Mouse (Mus musculus) layer of hippocampus, postnatal 14 days (tissue): Measurements from ENCODE around the gene Fbxl17. TPM values are rescaled to one million over a fixed set of nuclear protein-coding genes. Genes with fewer than 3 reads are reported as not detected.

Experiments used
- DNase-seq, 2 experiments: peaks; one replicate each; pipeline ENCODE4 v3.0.0; 2021 to 2022; ENCODE audit warnings: low spot score in 2 of 2, mixed read lengths in 1 of 2
- total RNA-seq, 2 experiments: library from RNA; stranded (reverse); gene quantifications; 2 replicates each; pipeline ENCODE4 v1.2.3; 2021

Fbxl17 gene
- total RNA-seq, 2 experiments from 2014 or later, result 50.6 to 56.8 TPM

GRCm38 (mm10) chr17:63285265-63285939 is 214.4 kb downstream of the Fbxl17 start:
- DNase-seq, result peak; percentile 73 to 93

- no peak for DNase-seq
These were observed 215.7 kb downstream of the Fbxl17 start for GRCm38 (mm10) chr17:63284074-63284473.

GRCm38 (mm10) chr17:63282004-63282403 is 217.8 kb downstream of the Fbxl17 start:
- no peak for DNase-seq

- no peak for DNase-seq
These were observed 218.8 kb downstream of the Fbxl17 start for GRCm38 (mm10) chr17:63280990-63281389.

- DNase-seq, result no peak
These were observed 220.7 kb downstream of the Fbxl17 start for GRCm38 (mm10) chr17:63279144-63279543.

GRCm38 (mm10) chr17:63273353-63273752 is 226.5 kb downstream of the Fbxl17 start:
- DNase-seq, result no peak

- DNase-seq, result no peak
These were observed 226.9 kb downstream of the Fbxl17 start for GRCm38 (mm10) chr17:63272914-63273313.

- no peak for DNase-seq
These were observed 228.8 kb downstream of the Fbxl17 start for GRCm38 (mm10) chr17:63271000-63271399.

- no peak for DNase-seq
These were observed 229.3 kb downstream of the Fbxl17 start for GRCm38 (mm10) chr17:63270513-63270912.

GRCm38 (mm10) chr17:63262674-63263073 is 237.1 kb downstream of the Fbxl17 start:
- DNase-seq, result no peak

GRCm38 (mm10) chr17:63261508-63262141 is 238.2 kb downstream of the Fbxl17 start:
- DNase-seq, result no peak

GRCm38 (mm10) chr17:63259091-63259490 is 240.7 kb downstream of the Fbxl17 start:
- DNase-seq, result no peak

- DNase-seq, result no peak
These were observed 253.6 kb downstream of the Fbxl17 start for GRCm38 (mm10) chr17:63246144-63246619.

GRCm38 (mm10) chr17:63245472-63245871 is 254.3 kb downstream of the Fbxl17 start:
- no peak for DNase-seq

GRCm38 (mm10) chr17:63242761-63243160 is 257.1 kb downstream of the Fbxl17 start:
- no peak for DNase-seq

GRCm38 (mm10) chr17:63240731-63241106 is 259.1 kb downstream of the Fbxl17 start:
- no peak for DNase-seq

- no peak for DNase-seq
These were observed 259.6 kb downstream of the Fbxl17 start for GRCm38 (mm10) chr17:63240021-63240730.

GRCm38 (mm10) chr17:63236846-63237245 is 263.0 kb downstream of the Fbxl17 start:
- no peak for DNase-seq

- no peak for DNase-seq
These were observed 263.6 kb downstream of the Fbxl17 start for GRCm38 (mm10) chr17:63236221-63236620.

- no peak for DNase-seq
These were observed 264.0 kb downstream of the Fbxl17 start for GRCm38 (mm10) chr17:63235821-63236220.

GRCm38 (mm10) chr17:63229111-63229510 is 270.7 kb downstream of the Fbxl17 start:
- DNase-seq, result no peak

- DNase-seq, result no peak
These were observed 273.4 kb downstream of the Fbxl17 start for GRCm38 (mm10) chr17:63226380-63226779.
